Mouse (Mus musculus) stomach, embryonic 16.5 days (tissue): ENCODE results near the gene Hspa4l. TPM values are rescaled to one million over a fixed set of nuclear protein-coding genes. Genes with fewer than 3 reads are reported as not detected.

Source experiments
- ATAC-seq: fragments of 200-750 bp; cut with Nextera tagmentation; 2 replicates; pipeline ENCODE4 v1.8.0; 2017; ENCODE audit warnings: moderate number of reproducible peaks, moderate TSS enrichment; ENCODE audit not compliant: insufficient read depth, low FRiP score
- H3K27ac ChIP-seq: fragments of 300-500 bp; sonication (generic); 2 replicates; pipeline ENCODE4 v1.5.1; 2014; ENCODE audit warnings: low read length
- H3K27me3 ChIP-seq: fragments of 300-500 bp; sonication (generic); 2 replicates; pipeline ENCODE4 v1.6.1; 2014; ENCODE audit warnings: low read length, control low read depth, mixed read lengths; ENCODE audit not compliant: control insufficient read depth, insufficient read depth
- H3K36me3 ChIP-seq: fragments of 300-500 bp; sonication (generic); 2 replicates; pipeline ENCODE4 v1.6.1; 2014; ENCODE audit warnings: low read length; ENCODE audit not compliant: control insufficient read depth, insufficient read depth
- H3K4me1 ChIP-seq: fragments of 300-500 bp; sonication (generic); 2 replicates; pipeline ENCODE4 v1.6.1; 2014; ENCODE audit warnings: low read length, control low read depth, mixed read lengths; ENCODE audit not compliant: control insufficient read depth, insufficient read depth
- H3K4me2 ChIP-seq: fragments of 300-500 bp; sonication (generic); 2 replicates; pipeline ENCODE4 v1.6.1; 2014; ENCODE audit warnings: low read depth, low read length, mixed read lengths
- H3K4me3 ChIP-seq: fragments of 300-500 bp; sonication (generic); replicated peaks from 2 replicates; pipeline ENCODE4 v1.5.1; 2014; ENCODE audit warnings: mild to moderate bottlenecking, low read length
- H3K9ac ChIP-seq: fragments of 300-500 bp; sonication (generic); 2 replicates; pipeline ENCODE4 v1.6.1; 2014; ENCODE audit warnings: low read length
- H3K9me3 ChIP-seq: fragments of 300-500 bp; sonication (generic); replicated peaks from 2 replicates; pipeline ENCODE4 v1.6.1; 2016; ENCODE audit warnings: low read length, control low read depth; ENCODE audit not compliant: control insufficient read depth
- whole genome bisulfite sequencing: fragments of 180-500 bp; shearing (Covaris S2); extraction: QIAGEN DNeasy Blood & Tissue Kit; methylation state at CpG from one replicate; pipeline ENCODE4 v1.1.7; 2014; 5-methylcytosine and 5-hydroxymethylcytosine counted together
- polyA plus RNA-seq: library from polyadenylated mRNA; unstranded; fragments of >200 nt; fragmentation: Nextera tagmentation; extraction: Ambion mirVana; gene quantifications from 2 replicates; pipeline ENCODE4 v1.2.1, GENCODE M21; 2015

Hspa4l gene
- polyA plus RNA-seq = 13.9 and 14.1 TPM in 2 replicates

DNA sequence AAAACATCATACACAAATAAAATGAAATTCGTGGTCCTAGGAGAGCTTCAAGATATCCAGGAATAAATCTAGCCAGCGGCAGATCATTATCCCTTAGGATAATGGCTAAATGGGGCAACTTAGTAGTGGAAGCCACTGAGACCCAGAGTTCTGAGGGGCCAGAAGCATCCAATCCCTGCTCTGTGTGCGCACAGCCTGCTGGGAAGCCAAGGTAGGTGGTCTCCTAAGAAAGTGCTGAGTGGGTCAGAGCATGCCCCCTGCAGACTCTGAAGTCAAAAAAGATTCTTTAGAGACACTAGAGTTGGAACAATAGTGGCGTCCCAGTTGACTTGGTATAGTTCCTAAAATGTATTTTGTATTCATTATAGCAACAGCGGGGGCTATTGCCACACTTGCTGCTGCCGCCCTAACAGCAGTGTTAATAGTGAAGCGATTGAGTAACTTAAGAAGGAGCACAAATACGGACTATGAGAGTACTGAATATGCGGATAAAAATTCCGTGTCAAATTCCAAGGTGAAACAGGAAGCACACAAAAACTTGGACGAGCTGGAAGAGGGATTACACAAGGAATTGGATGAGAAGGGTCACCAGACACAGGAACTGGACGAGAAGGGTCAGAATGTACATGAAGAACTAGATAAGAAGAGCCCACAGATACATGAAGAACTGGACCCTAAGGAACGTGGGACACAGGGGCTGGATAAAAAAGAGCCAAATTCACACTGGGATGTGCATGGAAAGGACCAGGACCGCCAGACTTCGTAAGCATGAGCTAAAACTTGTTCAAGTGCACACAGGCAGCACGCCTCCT, at the start of gene Hspa4l:
Gene Hspa4l (plus strand): TSS at position 472 of the 812 bp plus-strand sequence.
- ATAC-seq = no peak
- H3K4me1 ChIP-seq = peaks cover 12% of the 10 kb centered on the region; the same call in 1 of the 2 replicates
- peak within 1 kb of the TSS; percentile 73 for H3K27ac ChIP-seq
- no peaks in the 10 kb centered on the region for H3K27me3 ChIP-seq
- peak within 1 kb of the TSS; percentile 77 for H3K9ac ChIP-seq
- 27% methylated on average over 16 of the region's 16 CpGs for WGBS
- peak within 1 kb of the TSS; percentile 73 for H3K4me3 ChIP-seq
- H3K36me3 ChIP-seq = no peaks in the 10 kb centered on the region
- peak within 1 kb of the TSS; percentile 98 for H3K4me2 ChIP-seq
- no peaks in the 10 kb centered on the region for H3K9me3 ChIP-seq

DNA sequence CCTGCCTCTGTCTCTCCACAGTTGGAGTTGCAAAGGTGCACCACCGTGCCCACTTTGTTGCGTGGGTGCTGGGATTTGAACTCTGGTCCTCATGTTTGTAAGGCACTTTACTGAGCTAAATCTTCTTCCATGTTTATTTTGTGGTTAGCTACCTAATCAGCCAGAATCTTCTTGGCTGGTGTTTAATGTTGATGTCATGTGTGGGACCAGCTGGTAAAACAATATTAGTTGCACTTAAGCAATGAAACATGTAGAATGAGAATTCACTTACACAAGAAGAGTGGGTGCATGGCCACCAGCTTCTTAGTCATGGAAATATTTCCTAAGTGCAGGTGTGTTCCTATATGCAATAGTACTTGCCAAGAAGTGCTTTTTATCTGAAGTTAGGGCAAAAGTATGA, 49.1 kb upstream of the Hspa4l start:
- H3K9me3 ChIP-seq = no peaks in the 10 kb centered on the region
- H3K9ac ChIP-seq = no peak overlapping the region
- no peak overlapping the region for H3K4me2 ChIP-seq
- no peak for ATAC-seq
- H3K36me3 ChIP-seq = no peaks in the 10 kb centered on the region; the same call in 1 of the 2 replicates
- H3K4me3 ChIP-seq = no peak overlapping the region
- no peaks in the 10 kb centered on the region for H3K27me3 ChIP-seq
- H3K4me1 ChIP-seq = peaks cover 3% of the 10 kb centered on the region; the same call in 1 of the 2 replicates
- WGBS = 100% methylated on average over 2 of the region's 2 CpGs
- no peak overlapping the region for H3K27ac ChIP-seq

DNA sequence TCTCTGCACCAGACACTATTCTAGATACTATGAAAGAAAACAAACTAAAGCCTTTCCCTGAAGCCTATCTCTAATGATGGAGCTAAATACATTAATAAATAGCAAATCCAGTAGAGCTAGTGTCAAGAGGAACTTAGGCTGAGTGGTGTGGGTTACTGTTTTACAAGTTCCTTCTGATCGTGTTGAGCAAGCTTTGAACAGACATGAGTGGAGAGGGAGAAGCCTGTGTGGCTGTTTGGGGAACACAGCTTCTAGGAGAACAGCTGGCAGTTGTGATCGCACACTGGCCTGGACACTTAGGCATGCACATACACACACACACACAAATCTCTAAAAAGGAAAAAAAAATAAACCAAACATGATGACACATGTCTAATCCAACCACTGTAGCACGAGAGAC, 45.5 kb upstream of the Hspa4l start:
- Histone ChIP-seq H3K4me2 (no peak overlapping the region), H3K36me3 (no peaks in the 10 kb centered on the region; the same call in 1 of the 2 replicates), H3K4me1 (peaks cover 3% of the 10 kb centered on the region; the same call in 1 of the 2 replicates), H3K9me3 (no peaks in the 10 kb centered on the region), H3K4me3 (no peak overlapping the region), H3K9ac (no peak overlapping the region), H3K27ac (no peak overlapping the region), H3K27me3 (no peaks in the 10 kb centered on the region)
- ATAC-seq = no peak
- WGBS = 75% methylated on average over 3 of the region's 3 CpGs

DNA sequence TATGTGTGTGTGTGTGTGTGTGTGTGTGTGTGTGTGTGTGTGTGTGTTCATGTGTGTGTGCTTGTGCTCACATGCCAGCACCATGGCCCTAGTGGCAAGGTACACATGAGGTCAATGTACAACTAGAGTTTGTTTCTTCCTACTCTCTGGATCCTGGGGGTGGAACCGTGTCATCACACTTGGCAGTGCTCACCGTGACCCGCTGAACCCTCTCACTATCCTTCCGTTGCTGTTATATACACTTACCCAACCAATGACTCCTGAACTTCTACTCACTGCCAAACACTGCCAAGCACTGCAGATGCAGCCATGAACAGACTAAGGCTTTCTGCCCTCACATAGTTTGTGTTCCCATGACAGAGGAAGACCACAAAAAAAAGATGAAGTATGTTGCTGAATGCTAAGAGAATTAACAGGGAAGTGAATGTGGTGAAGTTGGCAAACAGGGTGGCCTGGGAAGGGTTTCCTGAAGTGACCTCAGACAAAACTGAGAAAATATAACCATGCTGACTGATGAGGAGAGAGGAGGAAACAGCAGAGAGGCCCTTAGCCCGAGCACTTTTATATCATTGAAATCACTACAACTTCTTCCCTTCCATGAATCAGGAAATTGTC, 39.4 kb upstream of the Hspa4l start:
- Histone ChIP-seq H3K27ac (no peak overlapping the region), H3K4me3 (no peak overlapping the region), H3K27me3 (no peaks in the 10 kb centered on the region), H3K9ac (no peak overlapping the region), H3K4me2 (no peak overlapping the region), H3K36me3 (no peaks in the 10 kb centered on the region), H3K9me3 (no peaks in the 10 kb centered on the region), H3K4me1 (no peaks in the 10 kb centered on the region)
- 68% methylated on average over 5 of the region's 5 CpGs for WGBS
- ATAC-seq = no peak

DNA sequence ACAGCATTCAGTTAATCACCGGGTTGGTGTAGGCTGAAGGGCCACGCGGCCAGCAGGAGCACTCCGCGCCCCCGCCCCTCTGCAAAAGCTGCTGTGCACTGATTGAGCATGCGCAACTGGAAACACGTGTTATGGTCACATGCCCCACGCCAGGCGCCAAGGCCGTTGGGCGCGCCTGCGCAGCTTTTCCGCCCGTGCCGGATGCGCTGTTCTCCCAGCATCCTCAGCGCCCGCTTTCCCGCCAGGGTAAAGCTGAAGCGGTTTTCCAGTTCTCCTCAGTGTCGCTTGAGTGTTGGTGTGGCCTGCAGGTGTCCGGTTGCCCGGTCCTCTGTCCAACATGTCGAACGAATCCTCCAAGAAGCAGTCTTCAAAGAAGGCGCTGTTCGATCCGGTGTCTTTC, 35.6 kb upstream of the Hspa4l start, which contains the start of gene Slc25a31:
Gene Slc25a31 (plus strand): TSS at position 201 of the 400 bp plus-strand sequence.
- no peaks in the 10 kb centered on the region for H3K36me3 ChIP-seq
- WGBS = 91% methylated on average over 30 of the region's 30 CpGs
- H3K4me2 ChIP-seq = no peak within 1 kb of the TSS
- no peaks in the 10 kb centered on the region for H3K27me3 ChIP-seq
- H3K27ac ChIP-seq = no peak within 1 kb of the TSS
- H3K4me3 ChIP-seq = no peak within 1 kb of the TSS
- no peaks in the 10 kb centered on the region for H3K4me1 ChIP-seq
- no peak within 1 kb of the TSS for H3K9ac ChIP-seq
- H3K9me3 ChIP-seq = no peaks in the 10 kb centered on the region
- no peak for ATAC-seq

DNA sequence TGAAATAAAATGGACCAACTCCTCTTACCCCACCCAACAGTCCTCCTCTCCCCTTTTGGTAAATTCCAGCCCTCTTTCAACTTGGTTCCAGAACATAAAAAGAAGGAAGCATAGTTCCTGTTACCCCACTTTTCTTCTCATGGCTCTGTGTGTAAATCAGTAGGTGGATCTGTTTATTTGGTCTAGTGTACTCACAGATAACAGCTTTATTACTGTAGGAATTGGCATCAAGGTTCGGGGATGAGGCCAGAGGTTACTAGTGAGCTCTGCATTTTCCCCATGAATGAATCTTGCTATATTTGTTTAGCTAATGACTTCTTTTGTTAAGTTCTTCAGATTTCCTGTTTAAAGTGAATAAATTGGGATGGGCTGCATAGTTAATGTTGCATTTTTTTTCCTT, 28.2 kb upstream of the Hspa4l start:
- no peak for ATAC-seq
- 26% methylated on average over 1 of the region's 1 CpGs for WGBS
- H3K9ac ChIP-seq = no peak overlapping the region
- H3K36me3 ChIP-seq = no peaks in the 10 kb centered on the region
- H3K27ac ChIP-seq = no peak overlapping the region
- no peaks in the 10 kb centered on the region for H3K9me3 ChIP-seq
- no peak overlapping the region for H3K4me2 ChIP-seq
- H3K27me3 ChIP-seq = no peaks in the 10 kb centered on the region
- no peak overlapping the region for H3K4me3 ChIP-seq
- no peaks in the 10 kb centered on the region for H3K4me1 ChIP-seq

DNA sequence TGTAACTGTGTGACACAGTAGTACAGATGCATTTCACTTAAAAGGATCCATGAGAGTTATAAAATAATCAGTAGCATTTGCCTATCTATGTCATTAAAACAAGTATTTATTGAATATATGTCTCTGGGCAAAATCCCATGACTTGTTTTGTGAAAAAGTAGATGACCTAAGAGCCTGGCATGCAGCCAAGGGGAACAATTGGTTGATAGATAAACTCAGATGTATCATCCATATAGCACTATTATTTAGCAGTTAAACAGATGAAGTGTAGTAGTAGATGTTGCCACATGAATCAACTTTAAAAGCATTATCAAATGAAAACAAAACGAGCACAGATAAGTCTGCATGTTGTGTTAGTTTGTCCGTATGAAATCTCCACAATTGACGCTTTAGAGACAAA, 25.3 kb upstream of the Hspa4l start:
- no peak overlapping the region for H3K4me2 ChIP-seq
- no peak overlapping the region for H3K27ac ChIP-seq
- no peaks in the 10 kb centered on the region for H3K27me3 ChIP-seq
- no peaks in the 10 kb centered on the region for H3K36me3 ChIP-seq
- H3K9ac ChIP-seq = no peak overlapping the region
- 70% methylated on average over 3 of the region's 3 CpGs for WGBS
- no peaks in the 10 kb centered on the region for H3K9me3 ChIP-seq
- no peaks in the 10 kb centered on the region for H3K4me1 ChIP-seq
- no peak overlapping the region for H3K4me3 ChIP-seq
- no peak for ATAC-seq

DNA sequence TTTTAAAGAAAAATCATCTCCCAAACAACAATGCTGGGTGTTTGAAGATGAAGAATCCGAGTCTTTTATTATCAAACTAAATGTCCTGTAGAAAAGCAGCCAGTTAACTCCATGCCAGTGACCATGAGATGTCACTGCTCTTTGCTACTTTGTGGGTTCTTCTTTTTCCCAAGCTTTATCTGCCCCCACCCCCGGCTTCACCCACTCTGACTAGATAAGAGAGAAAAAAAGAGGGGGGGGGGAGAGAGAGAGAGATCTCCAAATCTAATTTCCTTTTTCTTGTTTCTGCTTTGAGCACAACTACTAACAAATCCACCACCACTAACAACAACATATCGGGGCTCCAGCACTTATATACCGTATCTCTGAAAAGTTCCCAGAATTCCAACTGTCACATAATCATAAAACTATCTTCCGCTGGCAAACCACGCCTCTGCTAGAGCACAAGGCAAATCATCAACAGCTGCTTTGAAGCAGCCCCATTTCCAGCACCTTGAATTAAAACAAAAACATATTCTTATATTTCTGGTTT, 5.8 kb upstream of the Hspa4l start:
- Histone ChIP-seq H3K4me2 (no peak overlapping the region), H3K36me3 (no peaks in the 10 kb centered on the region), H3K27ac (no peak overlapping the region), H3K9me3 (no peaks in the 10 kb centered on the region), H3K4me3 (no peak overlapping the region), H3K4me1 (no peaks in the 10 kb centered on the region), H3K9ac (no peak overlapping the region), H3K27me3 (no peaks in the 10 kb centered on the region)
- WGBS = 80% methylated on average over 6 of the region's 6 CpGs
- ATAC-seq = no peak
